ENCODE assay signal across 8 mouse cellular contexts in genomic region chr1:120248156-120248555, GRCm38 (mm10). TPM values are rescaled to one million over a fixed set of nuclear protein-coding genes. Genes with fewer than 3 reads are reported as not detected.
DNase-seq lines count a peak whose midpoint lies in the region; ATAC-seq lines count a peak whose summit lies in the region.

No protein-coding gene starts in this region.

- no peak for ATAC-seq in erythroblast, adult 5-6 weeks (replicated peaks; ENCODE audit: low FRiP score, poor library complexity, severe bottlenecking)
- ATAC-seq in inflammation-experienced regulatory T-cells, adult 6 months, result no peak

- intact Hi-C loops in left cerebral cortex, postnatal 4 days (cut with DNase I), result no loop called here

- DNase-seq in left cerebral cortex, adult 11 months (ENCODE audit: low spot score), result peak; percentile 26
- no peak for DNase-seq in left cerebral cortex, postnatal 4 days
- peak; percentile 93 for DNase-seq in gastrocnemius, postnatal 25 days
- DNase-seq in kidney, postnatal 4 days, result peak; percentile 17 to 41
- peak; percentile 73 for DNase-seq in ovary, postnatal 36 days (ENCODE audit: low spot score)
- DNase-seq in spleen, postnatal 10 days (ENCODE audit: low spot score in 2 of 2), result no peak

RNA-seq across cellular contexts. Expression of gene Steap3, which starts 24.3 kb away (rescaled TPM):
- 1 to 10 TPM; 4.2 to 6.1 TPM for total RNA-seq in left cerebral cortex, postnatal 4 days (2021)
- total RNA-seq in gastrocnemius, postnatal 25 days (2021), result 10 to 100 TPM; 21.6 to 22.6 TPM
- 6.3 and 11.7 TPM in 2 replicates for total RNA-seq in erythroblast, adult 5-6 weeks (2015; ENCODE audit: low replicate concordance)
- 6.1 and 6.4 TPM in 2 replicates for total RNA-seq in erythroblast, adult 5-6 weeks (2017; ENCODE audit: low replicate concordance)
- 1 to 10 TPM in 1 of 3 experiments, not detected in 2; 1.5 TPM for polyA plus RNA-seq in inflammation-experienced regulatory T-cells, adult 6 months (2017; shearing (Covaris generic))

Comparison
In these comparisons a context has a peak if more than half of its experiments do, and no peak if none do; other contexts are left out.
1. DNase-seq: peak in left cerebral cortex, adult 11 months (single experiment), gastrocnemius, postnatal 25 days (single experiment), kidney, postnatal 4 days (2 of 2) and ovary, postnatal 36 days (single experiment); none in left cerebral cortex, postnatal 4 days (single experiment) and spleen, postnatal 10 days (0 of 2).